Mouse (Mus musculus) heart, postnatal 25 days (tissue): ENCODE measurements at regions not wholly inside any gene's neighbourhood (a gene's known extent, or its start where the extent isn't known, plus 50 kb on each side); places are given as distances from the start of the nearest gene placed in this dataset.
A peak's percentile ranks its signal among the peaks of the same experiment; 100 is the strongest.

Experiments
- DNase-seq: peaks from one replicate; pipeline ENCODE4 v3.0.0; 2022; ENCODE audit warnings: low spot score
- intact Hi-C: fragments of 180-260 bp; cut with DNase I; formaldehyde crosslinking; loops from one replicate; pipeline ENCODE4 v1.15.1; 2025

GRCm38 (mm10) chr5:119507709-119508108 lies 162.8 kb upstream of the Tbx3 start:
- intact Hi-C loops = no loop called here
- DNase-seq = no peak

- intact Hi-C loops = no loop called here
- DNase-seq = no peak
These were observed 151.8 kb upstream of the Tbx3 start for GRCm38 (mm10) chr5:119518506-119519252.

- intact Hi-C loops = loop anchor here (1.0 kb wide), 1 partner anchor 15 kb away; no protein-coding TSS in a partner anchor
- DNase-seq = no peak
These were observed 146.3 kb upstream of the Tbx3 start for GRCm38 (mm10) chr5:119524171-119524570.

DNA sequence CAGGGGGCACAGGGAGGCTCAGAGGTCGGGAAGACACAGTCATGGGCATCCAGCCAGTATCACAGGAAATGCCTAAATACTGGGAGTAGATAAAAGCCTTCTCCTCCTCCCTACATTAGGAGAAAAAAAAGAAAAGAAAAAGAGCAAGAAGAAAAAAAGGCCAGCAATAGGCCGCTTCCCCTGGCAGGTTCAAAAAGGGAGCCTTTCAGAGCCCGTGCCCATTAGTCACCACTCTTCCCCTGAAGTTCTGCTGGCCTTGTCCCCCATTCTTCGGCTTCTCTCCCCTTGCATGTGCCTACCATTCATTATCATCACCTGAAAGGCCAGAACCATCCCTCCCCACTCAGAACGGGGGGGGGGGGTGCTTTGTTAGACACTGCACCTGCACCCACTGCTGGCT lies 144.5 kb upstream of the Tbx3 start:
- intact Hi-C loops = no loop called here

GRCm38 (mm10) chr5:119530009-119530408 lies 140.5 kb upstream of the Tbx3 start:
- intact Hi-C loops = no loop called here

More for the DNA sequence above, 144.5 kb upstream of the Tbx3 start:
- no peak for DNase-seq

DNA sequence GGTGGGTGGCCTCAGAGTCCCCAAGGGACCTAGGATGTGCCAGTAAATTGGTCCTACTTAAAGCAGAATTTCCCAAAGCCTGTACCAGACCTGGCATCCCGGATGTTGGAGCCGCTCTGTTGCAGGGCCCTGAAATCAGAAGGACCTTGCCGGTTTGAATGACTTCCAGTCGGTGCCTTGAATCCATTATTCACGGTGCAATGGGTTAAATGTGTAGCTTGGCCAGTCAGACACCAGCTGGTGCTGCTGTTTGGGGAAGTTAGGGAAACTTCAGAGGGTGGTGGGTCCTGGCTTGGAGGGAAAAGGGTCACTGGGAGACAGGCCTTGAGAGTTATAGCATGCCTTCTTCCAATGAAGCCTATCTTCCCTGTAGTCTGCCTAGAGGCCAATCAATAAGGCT lies 135.5 kb upstream of the Tbx3 start:
- intact Hi-C loops = no loop called here
- no peak for DNase-seq

More at GRCm38 (mm10) chr5:119530009-119530408, 140.5 kb upstream of the Tbx3 start:
- no peak for DNase-seq

- no peak for DNase-seq
- intact Hi-C loops = no loop called here
These were observed 127.6 kb upstream of the Tbx3 start for GRCm38 (mm10) chr5:119542836-119543235.

DNA sequence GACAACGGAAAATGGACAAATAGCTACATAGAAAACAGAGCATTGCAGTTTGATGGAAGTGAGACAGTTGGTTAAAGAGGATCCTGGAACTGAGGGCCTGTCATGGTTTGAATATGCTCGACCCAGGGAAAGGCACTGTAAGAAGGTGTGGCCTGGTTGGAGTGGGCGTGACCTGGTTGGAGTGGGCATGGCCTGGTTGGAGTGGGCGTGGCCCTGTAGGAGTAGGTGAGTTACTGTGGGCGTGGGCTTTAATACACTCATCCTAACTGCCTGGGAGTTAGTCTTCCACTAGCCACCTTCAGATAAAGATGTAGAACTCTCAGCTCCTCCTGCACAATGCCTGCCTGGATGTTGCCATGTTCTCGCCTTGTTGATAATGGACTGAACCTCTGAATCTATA lies 126.8 kb upstream of the Tbx3 start:
- intact Hi-C loops = no loop called here

DNA sequence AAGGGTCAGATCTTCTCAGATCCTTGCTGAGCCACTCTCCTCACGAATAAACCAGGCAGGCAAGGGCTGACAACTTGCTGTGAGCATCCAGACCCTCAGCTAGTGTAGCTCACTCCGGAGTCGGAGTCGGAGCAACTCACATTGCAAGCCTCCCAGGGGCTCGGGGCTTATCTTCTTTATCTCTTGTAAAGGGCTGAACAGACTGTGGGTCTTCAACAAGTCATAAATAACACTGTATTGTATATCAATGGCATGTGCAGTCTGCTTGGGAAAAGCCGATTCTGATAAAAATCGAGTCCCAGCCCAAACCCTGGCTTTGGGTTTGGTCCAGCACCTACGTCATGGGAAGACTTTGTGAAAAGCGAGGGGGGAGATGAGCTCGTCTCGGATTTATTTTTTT lies 125.8 kb upstream of the Tbx3 start:
- intact Hi-C loops = no loop called here
- no peak for DNase-seq

More for the DNA sequence above, 126.8 kb upstream of the Tbx3 start:
- DNase-seq = no peak

- DNase-seq = no peak
- intact Hi-C loops = no loop called here
These were observed 123.4 kb upstream of the Tbx3 start for GRCm38 (mm10) chr5:119547070-119547469.

GRCm38 (mm10) chr5:119550916-119551315 lies 119.6 kb upstream of the Tbx3 start:
- intact Hi-C loops = no loop called here
- DNase-seq = no peak

GRCm38 (mm10) chr5:119553469-119553868 lies 117.0 kb upstream of the Tbx3 start:
- intact Hi-C loops = no loop called here
- no peak for DNase-seq

DNA sequence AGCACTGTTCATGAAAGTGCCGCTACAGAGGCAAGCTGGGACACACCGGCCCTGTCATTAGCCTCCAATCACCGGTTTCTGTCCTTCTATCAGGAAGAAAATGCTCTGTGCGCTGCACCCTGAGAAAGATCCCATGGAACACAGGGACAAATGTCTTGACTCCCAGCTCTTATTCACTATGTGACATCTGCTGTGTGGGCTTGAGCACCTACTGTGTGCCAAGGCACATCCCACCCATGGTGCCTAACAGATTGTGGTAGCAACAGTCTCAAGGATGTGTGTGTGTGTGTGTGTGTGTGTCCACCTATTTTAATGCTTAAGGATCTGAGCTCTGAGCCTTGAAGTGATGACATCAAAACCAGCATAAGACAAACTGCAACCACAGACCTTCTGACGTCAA lies 113.4 kb upstream of the Tbx3 start:
- no peak for DNase-seq
- intact Hi-C loops = no loop called here

DNA sequence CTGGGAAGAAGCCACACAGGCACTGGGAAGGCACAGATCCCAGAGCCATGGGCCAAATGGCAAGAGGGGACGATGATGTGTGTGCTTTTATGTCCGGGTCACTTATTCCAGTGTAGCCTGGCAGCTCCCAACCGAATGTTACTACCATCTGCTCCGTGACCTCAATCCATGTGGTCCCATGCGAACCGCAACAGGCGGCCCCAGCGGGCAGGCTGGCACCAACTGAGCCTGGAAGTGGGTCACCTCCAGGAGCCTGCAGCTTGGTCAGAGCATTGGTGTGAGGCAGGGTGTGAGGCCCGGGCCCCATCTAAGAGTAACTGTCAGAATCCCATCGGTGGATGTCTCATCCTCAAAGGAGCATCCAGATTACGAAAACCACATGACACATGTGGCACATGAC lies 110.8 kb upstream of the Tbx3 start:
- intact Hi-C loops = no loop called here
- DNase-seq = no peak

DNA sequence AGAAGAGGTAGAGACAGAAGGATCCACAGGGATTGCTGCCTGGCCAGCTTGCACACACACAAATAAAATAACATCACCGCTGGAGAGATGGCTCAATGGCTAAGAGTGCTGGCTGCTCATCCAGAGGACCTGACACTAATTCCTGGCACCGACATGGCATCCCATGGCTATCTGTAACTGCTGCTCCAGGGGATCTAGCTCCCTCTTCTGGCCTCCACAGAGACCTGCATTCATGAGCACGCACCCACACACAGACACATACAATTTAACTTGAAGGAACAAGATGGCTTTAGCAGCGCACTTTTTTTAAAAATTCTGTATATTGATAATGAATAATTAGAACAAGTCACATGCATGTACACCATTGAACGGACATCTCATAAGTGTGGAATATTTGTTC lies 110.1 kb upstream of the Tbx3 start:
- intact Hi-C loops = no loop called here
- DNase-seq = no peak

DNA sequence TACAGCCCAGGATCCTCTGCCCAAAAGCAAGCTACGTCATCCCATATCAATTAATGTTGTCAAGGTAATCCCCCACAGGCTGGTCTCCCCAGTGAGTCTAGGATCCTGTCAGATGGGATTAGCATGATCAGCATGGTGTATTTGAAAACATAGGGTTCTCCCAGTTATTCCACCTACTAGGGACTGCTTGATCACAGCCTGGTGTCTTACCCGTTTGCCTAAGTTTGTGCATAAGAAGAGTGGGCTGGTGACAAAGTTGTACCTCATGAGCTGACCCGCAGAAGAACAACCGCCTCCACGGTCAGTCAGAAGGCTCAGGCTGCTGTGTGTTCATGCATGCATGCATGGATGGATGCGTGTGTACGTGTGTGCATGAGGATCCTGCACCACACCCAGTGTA lies 108.9 kb upstream of the Tbx3 start:
- DNase-seq = no peak
- intact Hi-C loops = no loop called here

DNA sequence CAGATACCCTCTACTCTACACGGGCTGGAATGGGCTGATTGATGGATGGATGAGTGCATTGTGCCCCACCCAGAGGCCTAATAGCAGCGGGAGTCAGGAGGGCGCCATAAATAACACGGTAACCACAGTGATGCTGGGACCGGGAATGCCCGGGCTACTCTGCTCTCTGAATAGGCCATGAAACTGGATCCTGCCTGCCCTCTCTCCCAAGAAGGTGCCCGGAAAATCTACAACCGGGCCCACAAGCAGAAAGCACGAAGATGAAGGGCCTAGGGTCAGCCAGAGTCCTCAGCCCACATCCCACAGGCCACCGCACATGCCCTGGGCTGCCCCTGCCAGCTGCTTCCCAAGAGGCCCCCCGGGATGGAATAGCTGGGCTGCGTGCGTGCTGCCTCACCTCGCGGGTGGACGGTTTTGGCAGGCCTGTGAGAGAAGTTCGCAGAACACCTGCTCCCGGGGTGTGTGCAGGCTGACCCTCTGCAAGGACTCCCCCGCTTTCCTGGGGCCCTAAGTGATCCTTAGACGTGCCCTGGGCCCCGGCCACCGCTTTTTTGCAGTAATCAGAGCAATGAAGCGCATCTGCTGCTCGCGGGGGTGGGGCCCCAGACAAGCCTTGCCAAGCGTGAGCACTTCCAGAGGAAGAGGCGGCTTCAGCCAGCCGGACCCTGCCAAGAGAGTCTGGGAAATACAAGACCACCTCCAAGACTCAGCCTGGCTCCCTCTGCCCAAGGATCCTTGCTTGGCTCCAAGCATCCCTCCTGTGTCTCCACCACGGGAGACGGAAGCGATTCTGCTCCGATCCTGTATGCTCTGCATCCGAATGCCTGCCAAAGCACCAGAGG lies 106.7 kb upstream of the Tbx3 start:
- DNase-seq = no peak
- intact Hi-C loops = no loop called here

GRCm38 (mm10) chr5:119567639-119568038 lies 102.8 kb upstream of the Tbx3 start:
- DNase-seq = no peak
- intact Hi-C loops = no loop called here

- no peak for DNase-seq
- intact Hi-C loops = no loop called here
These were observed 100.4 kb upstream of the Tbx3 start for GRCm38 (mm10) chr5:119570054-119570453.

DNA sequence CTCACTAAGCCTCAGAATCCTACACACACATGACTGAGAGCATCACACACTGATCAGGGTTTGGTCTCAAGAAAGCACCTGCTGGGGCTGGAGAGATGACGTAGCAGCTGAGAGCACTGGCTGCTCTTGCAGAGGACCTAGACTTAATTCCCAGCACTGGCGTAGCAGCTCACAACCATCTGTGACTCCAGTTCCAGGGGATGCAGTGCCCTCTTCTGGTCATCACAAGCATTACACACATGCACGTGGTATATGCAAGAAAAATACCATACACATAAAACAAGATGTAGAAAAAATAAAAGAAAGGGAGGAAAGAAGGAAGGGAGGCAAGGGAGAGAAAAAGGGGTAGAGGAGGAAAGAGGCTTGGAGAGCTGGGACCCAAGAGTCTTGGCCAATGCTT lies 98.8 kb upstream of the Tbx3 start:
- DNase-seq = no peak
- intact Hi-C loops = no loop called here

DNA sequence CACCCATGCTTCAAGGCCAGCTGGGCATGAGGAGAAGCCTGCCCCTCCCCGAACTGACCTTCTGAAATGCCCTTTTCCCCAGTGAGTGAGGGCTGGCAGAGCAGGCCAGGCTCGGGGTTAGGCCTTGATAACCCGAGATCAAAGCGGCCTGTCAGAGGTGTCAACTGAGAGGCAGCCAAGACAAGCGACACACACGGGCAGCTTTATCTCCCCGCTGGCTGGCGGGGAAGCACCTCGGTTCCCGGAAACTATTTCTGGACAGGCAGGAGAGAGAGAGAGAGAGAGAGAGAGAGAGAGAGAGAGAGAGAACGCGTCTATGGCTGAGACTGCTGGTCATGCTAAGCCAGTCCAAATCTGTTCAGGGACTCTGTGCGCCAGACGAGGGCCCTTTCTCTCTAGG lies 95.3 kb upstream of the Tbx3 start:
- intact Hi-C loops = no loop called here
- peak; percentile 42 for DNase-seq
